Mouse (Mus musculus): ENCODE data around the gene Rps18. TPM values are rescaled to one million over a fixed set of nuclear protein-coding genes. Genes with fewer than 3 reads are reported as not detected.

Rps18 gene
- polyA plus RNA-seq, 1 experiment: 584 TPM

DNA sequence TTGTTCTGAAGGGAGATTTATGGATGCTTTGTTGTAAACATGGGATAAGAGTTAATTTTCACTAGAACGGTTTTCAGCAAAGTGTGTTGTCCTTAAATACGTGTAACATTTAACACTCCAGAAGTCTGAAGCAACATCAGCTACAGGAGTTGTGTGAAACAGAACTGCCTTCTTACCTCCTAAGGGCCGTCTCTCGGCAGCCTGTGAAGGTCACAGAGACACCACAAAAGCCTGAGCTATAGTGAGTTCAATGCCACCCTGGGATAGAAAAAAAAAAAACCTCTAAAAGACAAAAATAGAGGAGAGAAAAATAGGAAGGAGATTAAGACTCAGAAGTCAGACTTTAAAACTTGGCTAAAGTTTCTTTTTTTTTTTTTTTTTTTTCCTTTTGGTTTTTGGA is 53.7 kb downstream of the Rps18 start:
- H3K4me3 ChIP-seq (ENCODE audit: control insufficient read depth, insufficient read depth, low read length): no peak overlapping the region
- no peaks in the 10 kb centered on the region for H3K27me3 ChIP-seq (ENCODE audit: control insufficient read depth, insufficient read depth, low read length)
- DNase-seq: no peak
- peaks cover 5% of the 10 kb centered on the region; the same call in 1 of the 2 replicates for H3K4me1 ChIP-seq (replicated peaks; ENCODE audit: control insufficient read depth, insufficient read depth, low read length)
- TF ChIP-seq POLR2A (IDR thresholded peaks at IDR 0.05; ENCODE audit: control insufficient read depth, extremely low read depth, insufficient read depth, low read length, poor library complexity) (no peak), CTCF (IDR thresholded peaks at IDR 0.05; ENCODE audit: borderline replicate concordance, control insufficient read depth, extremely low read depth, insufficient read depth, low read length, poor library complexity) (no peak)
- H3K27ac ChIP-seq (ENCODE audit: control insufficient read depth, insufficient read depth, low read length): peak overlapping the region; percentile 67
- H3K36me3 ChIP-seq (ENCODE audit: control insufficient read depth, insufficient read depth, low read length): no peaks in the 10 kb centered on the region
- 84% methylated on average over 4 of the region's 4 CpGs for WGBS

Other genes starting within 250 kb of the Rps18 start
- gene March2, start 237.3 kb downstream of the Rps18 start, polyA plus RNA-seq (2012; rRNA removed): 119 and 120 TPM in 2 replicates
- gene Rab11b, start 195.5 kb downstream of the Rps18 start, polyA plus RNA-seq (2012; rRNA removed): 464 and 542 TPM in 2 replicates
- gene Angptl4, start 174.2 kb downstream of the Rps18 start, polyA plus RNA-seq (2012; rRNA removed): 23.0 TPM in 2 replicates
- 19.9 and 29.3 TPM in 2 replicates for gene Kank3, start 145.5 kb downstream of the Rps18 start, polyA plus RNA-seq (2012; rRNA removed)
- gene Rps28, start 131.4 kb downstream of the Rps18 start, polyA plus RNA-seq (2012; rRNA removed): 678 and 707 TPM in 2 replicates
- gene Ndufa7, start 131.4 kb downstream of the Rps18 start, polyA plus RNA-seq (2012; rRNA removed): 305 and 382 TPM in 2 replicates
- 28.7 and 32.9 TPM in 2 replicates for gene Cd320, start 112.9 kb downstream of the Rps18 start, polyA plus RNA-seq (2012; rRNA removed)
- gene Gm7029, start 82.2 kb downstream of the Rps18 start, polyA plus RNA-seq (2012; rRNA removed): 3.0 TPM in 1 of 2 replicates, not detected in the other
- gene Kifc1, start 65.3 kb downstream of the Rps18 start, polyA plus RNA-seq (2012; rRNA removed): 57.3 and 70.8 TPM in 2 replicates
- gene Platr17, start 50.9 kb downstream of the Rps18 start, polyA plus RNA-seq (2012; rRNA removed): 0.69 and 1.0 TPM in 2 replicates
- gene Daxx, start 46.6 kb downstream of the Rps18 start, polyA plus RNA-seq (2012; rRNA removed): 116 and 129 TPM in 2 replicates
- gene Tapbp, start 40.1 kb downstream of the Rps18 start, polyA plus RNA-seq (2012; rRNA removed): 201 and 248 TPM in 2 replicates
- gene Zbtb22, start 40.1 kb downstream of the Rps18 start, polyA plus RNA-seq (2012; rRNA removed): 119 and 120 TPM in 2 replicates
- gene Rgl2, start 26.5 kb downstream of the Rps18 start, polyA plus RNA-seq (2012; rRNA removed): 528 and 541 TPM in 2 replicates
- 29.8 and 35.1 TPM in 2 replicates for gene Pfdn6, start 15.7 kb downstream of the Rps18 start, polyA plus RNA-seq (2012; rRNA removed)
- 35.4 and 38.1 TPM in 2 replicates for gene Wdr46, start 15.3 kb downstream of the Rps18 start, polyA plus RNA-seq (2012; rRNA removed)
- 25.6 and 25.8 TPM in 2 replicates for gene B3galt4, start 4.5 kb downstream of the Rps18 start, polyA plus RNA-seq (2012; rRNA removed)
- 127 and 142 TPM in 2 replicates for gene Vps52, start 189 bp downstream of the Rps18 start, polyA plus RNA-seq (2012; rRNA removed)
- gene H2-K1, start 44.3 kb upstream of the Rps18 start, polyA plus RNA-seq (2012; rRNA removed): 3,482 and 5,138 TPM in 2 replicates
- gene Ring1, start 68.7 kb upstream of the Rps18 start, polyA plus RNA-seq (2012; rRNA removed): 38.4 and 40.7 TPM in 2 replicates
- gene H2-Ke6, start 72.1 kb upstream of the Rps18 start, polyA plus RNA-seq (2012; rRNA removed): 127 and 141 TPM in 2 replicates
- 187 and 195 TPM in 2 replicates for gene Slc39a7, start 75.7 kb upstream of the Rps18 start, polyA plus RNA-seq (2012; rRNA removed)
- 143 and 164 TPM in 2 replicates for gene Rxrb, start 75.8 kb upstream of the Rps18 start, polyA plus RNA-seq (2012; rRNA removed)
- 8.5 and 11.8 TPM in 2 replicates for gene Col11a2, start 83.4 kb upstream of the Rps18 start, polyA plus RNA-seq (2012; rRNA removed)
- 122 and 154 TPM in 2 replicates for gene H2-Oa, start 136.3 kb upstream of the Rps18 start, polyA plus RNA-seq (2012; rRNA removed)
- 141 and 177 TPM in 2 replicates for gene H2-DMa, start 163.5 kb upstream of the Rps18 start, polyA plus RNA-seq (2012; rRNA removed)
- 236 and 257 TPM in 2 replicates for gene Brd2, start 166.6 kb upstream of the Rps18 start, polyA plus RNA-seq (2012; rRNA removed)
- gene H2-DMb2, start 187.3 kb upstream of the Rps18 start, polyA plus RNA-seq (2012; rRNA removed): 119 and 123 TPM in 2 replicates
- gene H2-DMb1, start 197.1 kb upstream of the Rps18 start, polyA plus RNA-seq (2012; rRNA removed): 130 and 197 TPM in 2 replicates
- 197 and 202 TPM in 2 replicates for gene Tap1, start 231.6 kb upstream of the Rps18 start, polyA plus RNA-seq (2012; rRNA removed)
- gene Psmb9, start 231.8 kb upstream of the Rps18 start, polyA plus RNA-seq (2012; rRNA removed): 288 and 334 TPM in 2 replicates
- gene Psmb8, start 241.7 kb upstream of the Rps18 start, polyA plus RNA-seq (2012; rRNA removed): 656 and 705 TPM in 2 replicates
- gene Tap2, start 247.5 kb upstream of the Rps18 start, polyA plus RNA-seq (2012; rRNA removed): 231 and 232 TPM in 2 replicates